Mouse (Mus musculus) CH12.LX (cell line): ENCODE results near the gene Dclk1. TPM values are rescaled to one million over a fixed set of nuclear protein-coding genes. Genes with fewer than 3 reads are reported as not detected.

Source experiments
- DNase-seq: peaks from one replicate; pipeline ENCODE4 v3.0.0-alpha.2; 2013; ENCODE audit errors: extremely low read depth
- H3K27ac ChIP-seq: 2 replicates; pipeline ENCODE4 v1.5.1; 2012; ENCODE audit warnings: low read depth, mild to moderate bottlenecking, control low read depth, moderate library complexity; ENCODE audit not compliant: insufficient read depth
- H3K27me3 ChIP-seq: replicated peaks from 2 replicates; pipeline ENCODE3; 2012; ENCODE audit warnings: inconsistent platforms
- H3K36me3 ChIP-seq, 2 experiments: replicated peaks in 1 of 2; 2 replicates each; pipeline versions ENCODE3 to v1.6.1; 2012; ENCODE audit warnings: inconsistent platforms in 1 of 2, low read length in 1 of 2, mild to moderate bottlenecking in 1 of 2, mixed read lengths in 1 of 2, moderate library complexity in 1 of 2; ENCODE audit not compliant: control insufficient read depth in 1 of 2, insufficient read depth in 1 of 2
- H3K4me1 ChIP-seq, 2 experiments: 2 replicates each; pipeline ENCODE4 v1.6.1; 2012; ENCODE audit warnings: inconsistent platforms in 1 of 2, moderate library complexity in 1 of 2; ENCODE audit not compliant: insufficient read depth in 2 of 2, control insufficient read depth in 1 of 2
- H3K4me2 ChIP-seq: 2 replicates; pipeline ENCODE4 v1.6.1; 2012; ENCODE audit warnings: low read depth, mild to moderate bottlenecking, control low read depth; ENCODE audit not compliant: poor library complexity, insufficient read depth, severe bottlenecking
- H3K4me3 ChIP-seq, 3 experiments: fragments of 150-350 bp in 1 of 3; sonication (generic) in 1 of 3; replicated peaks in 1 of 3; 2 replicates each; pipeline versions ENCODE3 to v1.5.1; 2011 to 2012; ENCODE audit warnings: low read depth in 2 of 3, low read length in 2 of 3, mild to moderate bottlenecking in 2 of 3, moderate library complexity in 2 of 3, control low read depth in 1 of 3, improper control_type of control experiment in 1 of 3, inconsistent platforms in 1 of 3, mixed read lengths in 1 of 3; ENCODE audit not compliant: poor library complexity in 1 of 3
- H3K79me2 ChIP-seq: replicated peaks from 2 replicates; pipeline ENCODE4 v1.6.1; 2012; ENCODE audit warnings: mild to moderate bottlenecking, moderate library complexity; ENCODE audit not compliant: control insufficient read depth, poor library complexity, insufficient read depth, severe bottlenecking; ENCODE audit errors: extremely low read depth
- H3K9ac ChIP-seq: 2 replicates; pipeline ENCODE4 v1.6.1; 2012; ENCODE audit warnings: low read depth, mild to moderate bottlenecking, control low read depth, moderate library complexity; ENCODE audit not compliant: insufficient read depth
- H3K9me3 ChIP-seq: replicated peaks from 2 replicates; pipeline ENCODE3; 2012; ENCODE audit warnings: low read length, inconsistent platforms, mixed read lengths
- BHLHE40 ChIP-seq: IDR thresholded peaks from 2 replicates; pipeline ENCODE4 v1.6.1; 2011; ENCODE audit warnings: mild to moderate bottlenecking, low read depth, low read length, improper control_type of control experiment
- CHD2 ChIP-seq: IDR thresholded peaks from 2 replicates; pipeline ENCODE4 v1.6.1; 2011; ENCODE audit warnings: low read length, improper control_type of control experiment
- ELF1 ChIP-seq: IDR thresholded peaks from 2 replicates; pipeline ENCODE4 v1.6.1; 2014; ENCODE audit warnings: low read depth, mild to moderate bottlenecking, inconsistent platforms, low read length, improper control_type of control experiment
- EP300 ChIP-seq: IDR thresholded peaks from 2 replicates; pipeline ENCODE4 v1.6.1; 2011; ENCODE audit warnings: low read length, improper control_type of control experiment
- GABPA ChIP-seq: IDR thresholded peaks from 2 replicates; pipeline ENCODE4 v1.6.1; 2012; ENCODE audit warnings: low read depth, low read length, improper control_type of control experiment, inconsistent platforms; ENCODE audit not compliant: insufficient replicate concordance
- JUN ChIP-seq: IDR thresholded peaks from 2 replicates; pipeline ENCODE4 v1.6.1; 2011; ENCODE audit warnings: low read depth, mild to moderate bottlenecking, low read length, improper control_type of control experiment, moderate library complexity; ENCODE audit not compliant: insufficient read depth
- JUND ChIP-seq: conservative IDR thresholded peaks from 2 replicates; pipeline ENCODE4 v1.6.1; 2011; ENCODE audit warnings: low read depth, low read length, improper control_type of control experiment
- MAX ChIP-seq: IDR thresholded peaks from 2 replicates; pipeline ENCODE4 v1.6.1; 2011; ENCODE audit warnings: low read length, improper control_type of control experiment
- MAZ ChIP-seq: IDR thresholded peaks from 2 replicates; pipeline ENCODE4 v1.6.1; 2012; ENCODE audit warnings: low read depth, mild to moderate bottlenecking, inconsistent platforms, low read length, improper control_type of control experiment, moderate library complexity
- MYC ChIP-seq: IDR thresholded peaks from 2 replicates; pipeline ENCODE4 v1.6.1; 2011; ENCODE audit warnings: low read depth, mild to moderate bottlenecking, improper control_type of control experiment, low read length
- PAX5 ChIP-seq: IDR thresholded peaks from 2 replicates; pipeline ENCODE4 v1.6.1; 2012; ENCODE audit warnings: low read length, inconsistent platforms, mixed read lengths
- POLR2A ChIP-seq: IDR thresholded peaks from 2 replicates; pipeline ENCODE4 v1.6.1; 2011; ENCODE audit warnings: low read depth, mild to moderate bottlenecking, improper control_type of control experiment, low read length
- POLR2AphosphoS2 ChIP-seq: IDR thresholded peaks from 2 replicates; pipeline ENCODE4 v1.6.1; 2011; ENCODE audit warnings: low read depth, low read length, improper control_type of control experiment
- SIN3A ChIP-seq: IDR thresholded peaks from 2 replicates; pipeline ENCODE4 v1.6.1; 2012; ENCODE audit warnings: low read length, improper control_type of control experiment, inconsistent platforms
- SMC3 ChIP-seq: IDR thresholded peaks from 2 replicates; pipeline ENCODE4 v1.6.1; 2011; ENCODE audit warnings: low read depth, low read length, improper control_type of control experiment
- TBP ChIP-seq: conservative IDR thresholded peaks from 2 replicates; pipeline ENCODE4 v1.6.1; 2011; ENCODE audit warnings: low read depth, low read length, improper control_type of control experiment
- TCF12 ChIP-seq: IDR thresholded peaks from 2 replicates; pipeline ENCODE4 v1.6.1; 2014; ENCODE audit warnings: low read depth, mild to moderate bottlenecking, inconsistent platforms, low read length, improper control_type of control experiment
- UBTF ChIP-seq: IDR thresholded peaks from 2 replicates; pipeline ENCODE4 v1.6.1; 2012; ENCODE audit warnings: low read depth, mild to moderate bottlenecking, inconsistent platforms, low read length, improper control_type of control experiment, moderate library complexity
- ZMIZ1 ChIP-seq: IDR thresholded peaks from 2 replicates; pipeline ENCODE4 v1.6.1; 2012; ENCODE audit warnings: low read depth, mild to moderate bottlenecking, inconsistent platforms, low read length, improper control_type of control experiment
- dilution Hi-C: fragments of 300-500 bp; cut with MboI; formaldehyde crosslinking; loops from 2 replicates; pipeline ENCODE4 v1.14.3; 2020; ENCODE audit warnings: low sequenced_read_pairs; ENCODE audit not compliant: extremely low pct_unique_long_range_greater_than_20kb, extremely low pct_ligation_motif_present
- in situ Hi-C: fragments of 300-500 bp; cut with MboI; formaldehyde crosslinking; loops from 3 replicates; pipeline ENCODE4 v1.14.3; 2019; ENCODE audit warnings: low sequenced_read_pairs, low pct_ligation_motif_present, low pct_unique_long_range_greater_than_20kb, mixed read lengths
- polyA plus RNA-seq: library from polyadenylated mRNA; unstranded; fragments of >175 nt; gene quantifications from 2 replicates; pipeline ENCODE4 v1.2.1, GENCODE M21; 2012; ENCODE audit warnings: low read depth; ENCODE audit not compliant: insufficient read length
- total RNA-seq, 2 experiments: library from RNA; depleted of rRNA; stranded (reverse); fragments of 300-350 nt in 1 of 2; fragments of >200 nt in 1 of 2; gene quantifications; 2 replicates each; pipeline ENCODE4 v1.2.3; 2012 to 2014

Dclk1 gene
- total and polyA plus RNA-seq, 3 experiments = not detected

- no peaks in the 10 kb centered on the region for H3K4me1 ChIP-seq
- no peak for DNase-seq
- no peak overlapping the region for H3K9ac ChIP-seq
- no peaks in the 10 kb centered on the region for H3K27me3 ChIP-seq
- H3K79me2 ChIP-seq = no peaks in the 10 kb centered on the region
- H3K36me3 ChIP-seq = no peaks in the 10 kb centered on the region
- H3K4me2 ChIP-seq = no peak overlapping the region
- dilution Hi-C loops (no loop called here), in situ Hi-C loops (no loop called here)
- no peak overlapping the region for H3K4me3 ChIP-seq
- no peak overlapping the region for H3K27ac ChIP-seq
- TF ChIP-seq MAX = no peak
- TF ChIP-seq POLR2A = no peak
- no peak for TF ChIP-seq PAX5
- no peak for TF ChIP-seq JUND
- no peak for TF ChIP-seq GABPA
- TF ChIP-seq SIN3A = no peak
- TF ChIP-seq UBTF = no peak
- TF ChIP-seq BHLHE40 = no peak
- TF ChIP-seq SMC3 = no peak
- TF ChIP-seq CHD2 = no peak
- no peak for TF ChIP-seq MAZ
- no peak for TF ChIP-seq TCF12
- TF ChIP-seq TBP = no peak
- TF ChIP-seq MYC = no peak
- TF ChIP-seq EP300 = no peak
- H3K9me3 ChIP-seq = peaks cover 71% of the 10 kb centered on the region
Measured at GRCm38 (mm10) chr3:55401236-55401635, 159.1 kb downstream of the Dclk1 start.

GRCm38 (mm10) chr3:55404751-55405150 is 162.6 kb downstream of the Dclk1 start:
- Histone ChIP-seq H3K79me2 (no peaks in the 10 kb centered on the region), H3K36me3 (no peaks in the 10 kb centered on the region), H3K27ac (no peak overlapping the region), H3K4me2 (no peak overlapping the region), H3K4me3 (no peak overlapping the region), H3K27me3 (no peaks in the 10 kb centered on the region), H3K4me1 (no peaks in the 10 kb centered on the region), H3K9ac (no peak overlapping the region), H3K9me3 (peaks cover 76% of the 10 kb centered on the region)
- no peak for TF ChIP-seq POLR2AphosphoS2
- no peak for TF ChIP-seq ZMIZ1
- no peak for TF ChIP-seq CHD2
- no peak for TF ChIP-seq JUND
- TF ChIP-seq ELF1 = no peak
- no peak for TF ChIP-seq JUN
- dilution Hi-C loops (no loop called here), in situ Hi-C loops (no loop called here)
- DNase-seq = no peak
